Mouse (Mus musculus) lung, postnatal 0 days (tissue): ENCODE data around the gene Fam168a. TPM values are rescaled to one million over a fixed set of nuclear protein-coding genes. Genes with fewer than 3 reads are reported as not detected.
"Not testable (repeated sequence)": the region's sequence is repeated elsewhere in the genome, so short reads cannot be mapped to it uniquely, and the experiment has no call there.

ENCODE experiments used
- ATAC-seq: fragments of 200-750 bp; cut with Nextera tagmentation; 2 replicates; pipeline ENCODE4 v1.8.0; 2017; ENCODE audit warnings: moderate library complexity
- DNase-seq: peaks from one replicate; pipeline ENCODE4 v3.0.0-alpha.2; 2016; ENCODE audit warnings: low spot score
- H3K27ac ChIP-seq: fragments of 300-500 bp; sonication (generic); 2 replicates; pipeline ENCODE4 v1.5.1; 2014; ENCODE audit warnings: antibody characterized with exemption, mild to moderate bottlenecking, low read length, mixed read lengths
- H3K27me3 ChIP-seq: fragments of 300-500 bp; sonication (generic); replicated peaks from 2 replicates; pipeline ENCODE4 v1.6.1; 2014; ENCODE audit warnings: low read length, mixed read lengths; ENCODE audit not compliant: insufficient read depth
- H3K36me3 ChIP-seq: fragments of 300-500 bp; sonication (generic); 2 replicates; pipeline ENCODE4 v1.6.1; 2014; ENCODE audit warnings: low read length, mixed read lengths; ENCODE audit not compliant: insufficient read depth
- H3K4me1 ChIP-seq: fragments of 300-500 bp; sonication (generic); 2 replicates; pipeline ENCODE4 v1.6.1; 2014; ENCODE audit warnings: antibody characterized with exemption, low read depth, low read length, mixed read lengths; ENCODE audit not compliant: insufficient read depth
- H3K4me2 ChIP-seq: fragments of 300-500 bp; sonication (generic); replicated peaks from 2 replicates; pipeline ENCODE4 v1.6.1; 2014; ENCODE audit warnings: low read depth, mild to moderate bottlenecking, low read length, moderate library complexity, mixed read lengths
- H3K4me3 ChIP-seq: fragments of 300-500 bp; sonication (generic); 2 replicates; pipeline ENCODE4 v1.5.1; 2014; ENCODE audit warnings: low read depth, low read length
- H3K9ac ChIP-seq: fragments of 300-500 bp; sonication (generic); replicated peaks from 2 replicates; pipeline ENCODE4 v1.6.1; 2014; ENCODE audit warnings: low read depth, mild to moderate bottlenecking
- H3K9me3 ChIP-seq: fragments of 300-500 bp; sonication (generic); 2 replicates; pipeline ENCODE4 v1.6.1; 2016; ENCODE audit warnings: low read length, mixed read lengths
- CTCF ChIP-seq: IDR thresholded peaks from 2 replicates; pipeline ENCODE4 v1.5.1; 2016; ENCODE audit warnings: antibody characterized with exemption, mild to moderate bottlenecking
- EP300 ChIP-seq: IDR thresholded peaks from 2 replicates; pipeline ENCODE4 v1.6.1; 2016; ENCODE audit warnings: antibody characterized with exemption, mild to moderate bottlenecking, control low read depth
- whole genome bisulfite sequencing: fragments of 180-500 bp; shearing (Covaris S2); extraction: QIAGEN DNeasy Blood & Tissue Kit; methylation state at CpG from one replicate; pipeline ENCODE4 v1.1.7; 2014; 5-methylcytosine and 5-hydroxymethylcytosine counted together
- polyA plus RNA-seq: library from polyadenylated mRNA; unstranded; fragments of >200 nt; fragmentation: Nextera tagmentation; extraction: Ambion mirVana; gene quantifications from 2 replicates; pipeline ENCODE4 v1.2.1, GENCODE M21; 2015

The Fam168a gene
- polyA plus RNA-seq, 1 experiment from 2014 or later = 28.2 TPM

- 53% methylated on average over 2 of the region's 2 CpGs for WGBS
- DNase-seq (no peak), ATAC-seq (no peak)
- no peak for TF ChIP-seq EP300
- no peak for TF ChIP-seq CTCF
- Histone ChIP-seq H3K36me3 (no peaks in the 10 kb centered on the region), H3K9me3 (no peaks in the 10 kb centered on the region), H3K9ac (no peak overlapping the region), H3K4me3 (no peak overlapping the region), H3K4me1 (peaks cover 4% of the 10 kb centered on the region; the same call in 1 of the 2 replicates), H3K27ac (no peak overlapping the region), H3K27me3 (no peaks in the 10 kb centered on the region), H3K4me2 (no peak overlapping the region)
Observed at GRCm38 (mm10) chr7:100727538-100728085, 21.2 kb downstream of the Fam168a start.

GRCm38 (mm10) chr7:100729778-100730177, 23.3 kb downstream of the Fam168a start:
- Histone ChIP-seq H3K4me1 (peaks cover 6% of the 10 kb centered on the region; the same call in 1 of the 2 replicates), H3K27me3 (no peaks in the 10 kb centered on the region), H3K9ac (no peak overlapping the region), H3K9me3 (no peaks in the 10 kb centered on the region), H3K36me3 (no peaks in the 10 kb centered on the region), H3K4me2 (no peak overlapping the region), H3K27ac (no peak overlapping the region), H3K4me3 (no peak overlapping the region)
- ATAC-seq (no peak), DNase-seq (no peak)
- WGBS = 73% methylated on average over 2 of the region's 2 CpGs
- no peak for TF ChIP-seq EP300
- TF ChIP-seq CTCF = no peak

GRCm38 (mm10) chr7:100732341-100733050, 26.1 kb downstream of the Fam168a start:
- H3K9ac ChIP-seq = no peak overlapping the region
- DNase-seq (no peak), ATAC-seq (no peak)
- no peak for TF ChIP-seq EP300
- no peak for TF ChIP-seq CTCF
- H3K4me1 ChIP-seq = peaks cover 6% of the 10 kb centered on the region; the same call in 1 of the 2 replicates
- no peak overlapping the region for H3K4me3 ChIP-seq
- H3K36me3 ChIP-seq = no peaks in the 10 kb centered on the region
- no peak overlapping the region for H3K27ac ChIP-seq
- no peaks in the 10 kb centered on the region for H3K27me3 ChIP-seq
- no peak overlapping the region; the same call in 1 of the 2 replicates for H3K4me2 ChIP-seq
- 33% methylated on average over 6 of the region's 6 CpGs for WGBS
- H3K9me3 ChIP-seq = no peaks in the 10 kb centered on the region

GRCm38 (mm10) chr7:100733051-100733813, 26.8 kb downstream of the Fam168a start:
- Histone ChIP-seq H3K27me3 (no peaks in the 10 kb centered on the region), H3K36me3 (no peaks in the 10 kb centered on the region), H3K9me3 (no peaks in the 10 kb centered on the region), H3K4me3 (peak overlapping the region; percentile 16), H3K4me1 (peaks cover 6% of the 10 kb centered on the region; the same call in 1 of the 2 replicates), H3K9ac (no peak overlapping the region), H3K4me2 (peak overlapping the region; percentile 38), H3K27ac (peak overlapping the region; percentile 61; the same call in 1 of the 2 replicates)
- TF ChIP-seq EP300 (peak; percentile 93), CTCF (no peak)
- DNase-seq = peak; percentile 89
- 10% methylated on average over 7 of the region's 7 CpGs for WGBS
- peak; percentile 85 for ATAC-seq

- Histone ChIP-seq H3K4me1 (peaks cover 6% of the 10 kb centered on the region; the same call in 1 of the 2 replicates), H3K36me3 (no peaks in the 10 kb centered on the region), H3K9me3 (no peaks in the 10 kb centered on the region), H3K27me3 (no peaks in the 10 kb centered on the region), H3K9ac (no peak overlapping the region), H3K27ac (no peak overlapping the region), H3K4me2 (no peak overlapping the region), H3K4me3 (no peak overlapping the region)
- no peak for DNase-seq
- ATAC-seq = no peak
- no peak for TF ChIP-seq EP300
- TF ChIP-seq CTCF = no peak
- 50% methylated on average over 6 of the region's 6 CpGs for WGBS
Observed at GRCm38 (mm10) chr7:100734201-100734600, 27.8 kb downstream of the Fam168a start.

GRCm38 (mm10) chr7:100734905-100735304, 28.5 kb downstream of the Fam168a start:
- ATAC-seq, H3K9me3 ChIP-seq, H3K9ac ChIP-seq, DNase-seq, H3K4me3 ChIP-seq, H3K36me3 ChIP-seq, H3K4me2 ChIP-seq, H3K4me1 ChIP-seq, H3K27ac ChIP-seq, H3K27me3 ChIP-seq: not testable (repeated sequence)
- WGBS = 100% methylated on average over 2 of the region's 2 CpGs
